21 mouse cellular contexts compared by ENCODE assay signal in the genomic region with DNA sequence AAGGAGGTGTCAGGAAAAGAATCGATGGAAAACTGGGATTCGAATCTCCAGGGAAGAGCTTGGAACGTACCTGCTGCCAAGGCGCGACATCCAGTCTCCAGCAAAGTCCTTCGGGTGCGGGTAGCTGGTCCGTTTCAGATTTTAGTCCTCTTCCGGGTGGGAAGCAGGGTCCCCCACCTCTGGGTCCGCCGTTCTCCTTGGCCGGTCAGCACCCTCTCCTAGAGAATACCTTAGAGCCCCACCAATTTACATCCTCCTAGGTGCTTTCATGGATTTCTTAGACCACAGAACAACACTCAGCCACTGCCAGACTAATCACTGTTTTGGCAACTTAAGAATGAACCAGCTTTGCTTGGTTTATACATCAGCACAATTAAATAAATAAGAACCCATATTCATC. TPM values are rescaled to one million over a fixed set of nuclear protein-coding genes. Genes with fewer than 3 reads are reported as not detected.
"Had no signal": no experiment of that assay in that cellular context is flagged by ENCODE, and none has a peak within 500 bp of the region (broad histone marks: within the 10 kb centered on the region; RNA-seq: fewer than 3 reads in every experiment).

A gene (minus strand): TSS at position 101 of the 400 bp plus-strand sequence.

- DNase-seq: lung, adult 18-20 months; lung, embryonic 14.5 days; lung, postnatal 10 days; lung, postnatal 4 days; right cerebral cortex, postnatal 14 days; thymus, adult 18-20 months; thymus, postnatal 14 days; thymus, postnatal 36 days had no signal

- H3K4me3 ChIP-seq: liver, embryonic 12.5 days; megakaryocyte, embryonic 14.5 days; midbrain, embryonic 13.5 days; midbrain, embryonic 15.5 days; myocyte; neural tube, embryonic 13.5 days; neural tube, embryonic 15.5 days; stomach, embryonic 15.5 days had no signal

- H3K27ac ChIP-seq: liver, embryonic 12.5 days; liver, embryonic 14.5 days; midbrain, embryonic 13.5 days; midbrain, embryonic 15.5 days; neural tube, embryonic 13.5 days; neural tube, embryonic 15.5 days; stomach, embryonic 15.5 days; stomach, postnatal 0 days had no signal

- ATAC-seq: liver, embryonic 12.5 days; midbrain, embryonic 13.5 days; midbrain, embryonic 15.5 days had no signal

- H3K4me1 ChIP-seq: liver, embryonic 12.5 days; megakaryocyte, embryonic 14.5 days; midbrain, embryonic 13.5 days; midbrain, embryonic 15.5 days; neural tube, embryonic 13.5 days; neural tube, embryonic 15.5 days; stomach, embryonic 15.5 days had no signal

RNA-seq across cellular contexts. Expression of the gene that starts here (rescaled TPM):
- total RNA-seq: megakaryocyte progenitor cell, adult 5-6 weeks; midbrain, postnatal 0 days had no signal
- polyA plus RNA-seq: myocyte; neural tube, embryonic 11.5 days; neural tube, embryonic 13.5 days had no signal
